Mouse (Mus musculus): ENCODE measurements at regions not wholly inside any gene's neighbourhood (a gene's known extent, or its start where the extent isn't known, plus 50 kb on each side); places are given as distances from the start of the nearest gene placed in this dataset.

DNA sequence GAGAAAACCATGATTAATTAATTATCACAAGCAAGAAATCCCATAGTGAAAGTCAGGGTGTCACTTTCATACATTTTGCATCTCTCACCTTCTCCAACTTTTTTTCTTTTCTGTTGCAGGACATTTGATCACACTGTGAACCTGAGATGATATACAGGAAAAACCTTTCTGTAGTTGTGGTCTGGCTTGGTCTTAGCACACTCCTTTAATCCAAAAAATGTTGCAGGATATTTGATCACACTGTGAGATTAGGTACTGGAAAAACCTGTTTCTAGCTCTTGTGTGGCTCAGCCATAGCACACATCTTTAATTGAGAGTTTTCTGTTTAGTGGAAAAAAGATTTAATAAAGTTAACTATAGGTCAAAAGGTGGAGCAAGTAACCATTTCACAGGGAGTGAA, 645.6 kb upstream of the Zfp804a start:
- Histone ChIP-seq H3K36me3 (ENCODE audit: insufficient read depth) (no peaks in the 10 kb centered on the region), H3K4me2 (ENCODE audit: low read depth) (no peak overlapping the region), H3K27me3 (ENCODE audit: insufficient read depth, low read length) (no peaks in the 10 kb centered on the region), H3K4me1 (ENCODE audit: insufficient read depth) (no peaks in the 10 kb centered on the region), H3K4me3 (ENCODE audit: low read depth, low read length) (no peak overlapping the region), H3K9ac (no peak overlapping the region), H3K9me3 (ENCODE audit: low read length) (no peaks in the 10 kb centered on the region), H3K27ac (ENCODE audit: low read depth, low read length) (no peak overlapping the region)
- ATAC-seq (no peak), DNase-seq (no peak)
- TF ChIP-seq CTCF (IDR thresholded peaks at IDR 0.05; ENCODE audit: low read depth): no peak

- WGBS: 49% methylated on average over 3 of the region's 3 CpGs
Measured at GRCm38 (mm10) chr2:81411751-81412150, 641.3 kb upstream of the Zfp804a start.

GRCm38 (mm10) chr2:81431411-81431810, 621.6 kb upstream of the Zfp804a start:
- no peak for DNase-seq
- ATAC-seq: no peak
- H3K4me2 ChIP-seq (ENCODE audit: low read depth): no peak overlapping the region
- H3K4me3 ChIP-seq (ENCODE audit: low read depth, low read length): no peak overlapping the region
- TF ChIP-seq CTCF (IDR thresholded peaks at IDR 0.05; ENCODE audit: low read depth): no peak
- H3K9me3 ChIP-seq (ENCODE audit: low read length): no peaks in the 10 kb centered on the region
- WGBS: 92% methylated on average over 4 of the region's 4 CpGs
- H3K27ac ChIP-seq (ENCODE audit: low read depth, low read length): no peak overlapping the region
- no peaks in the 10 kb centered on the region for H3K27me3 ChIP-seq (ENCODE audit: insufficient read depth, low read length)
- H3K9ac ChIP-seq: no peak overlapping the region
- no peaks in the 10 kb centered on the region for H3K4me1 ChIP-seq (ENCODE audit: insufficient read depth)
- no peaks in the 10 kb centered on the region for H3K36me3 ChIP-seq (ENCODE audit: insufficient read depth)

More at GRCm38 (mm10) chr2:81411751-81412150, 641.3 kb upstream of the Zfp804a start:
- Histone ChIP-seq H3K27ac (ENCODE audit: low read depth, low read length) (no peak overlapping the region), H3K4me1 (ENCODE audit: insufficient read depth) (no peaks in the 10 kb centered on the region), H3K4me3 (ENCODE audit: low read depth, low read length) (no peak overlapping the region), H3K27me3 (ENCODE audit: insufficient read depth, low read length) (no peaks in the 10 kb centered on the region), H3K9ac (no peak overlapping the region), H3K9me3 (ENCODE audit: low read length) (no peaks in the 10 kb centered on the region), H3K36me3 (ENCODE audit: insufficient read depth) (no peaks in the 10 kb centered on the region), H3K4me2 (ENCODE audit: low read depth) (no peak overlapping the region)
- DNase-seq (no peak), ATAC-seq (no peak)
- TF ChIP-seq CTCF (IDR thresholded peaks at IDR 0.05; ENCODE audit: low read depth): no peak

- Histone ChIP-seq H3K9me3 (ENCODE audit: low read length) (no peaks in the 10 kb centered on the region), H3K4me1 (ENCODE audit: insufficient read depth) (no peaks in the 10 kb centered on the region), H3K27ac (ENCODE audit: low read depth, low read length) (no peak overlapping the region), H3K36me3 (ENCODE audit: insufficient read depth) (no peaks in the 10 kb centered on the region), H3K4me3 (ENCODE audit: low read depth, low read length) (no peak overlapping the region), H3K4me2 (ENCODE audit: low read depth) (no peak overlapping the region), H3K27me3 (ENCODE audit: insufficient read depth, low read length) (no peaks in the 10 kb centered on the region), H3K9ac (no peak overlapping the region)
- no peak for TF ChIP-seq CTCF (IDR thresholded peaks at IDR 0.05; ENCODE audit: low read depth)
- no peak for DNase-seq
- peak; percentile 20; the same call in 1 of the 2 replicates for ATAC-seq
- 69% methylated on average over 11 of the region's 11 CpGs for WGBS
Measured at GRCm38 (mm10) chr2:81439082-81439481, 613.9 kb upstream of the Zfp804a start.

DNA sequence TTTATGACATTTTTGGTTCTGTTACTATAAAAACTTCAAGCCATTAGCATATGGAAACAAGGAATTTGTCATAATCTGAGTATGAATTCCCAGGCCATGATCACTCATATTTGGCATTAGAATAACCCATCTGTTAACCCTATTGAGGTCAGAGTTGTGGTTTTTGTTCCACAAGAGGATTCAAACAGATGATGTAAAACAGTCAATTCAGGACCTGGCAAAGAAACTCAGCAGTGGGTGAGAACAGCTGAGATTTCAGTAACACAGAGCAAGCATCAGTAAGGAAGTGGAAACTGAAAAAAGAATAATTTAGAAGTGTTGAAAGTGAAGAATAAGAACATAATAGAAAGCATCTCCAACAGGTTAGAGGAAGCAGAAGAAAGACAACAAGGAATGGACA, 612.1 kb upstream of the Zfp804a start:
- ATAC-seq (no peak), DNase-seq (no peak)
- H3K36me3 ChIP-seq (ENCODE audit: insufficient read depth): no peaks in the 10 kb centered on the region
- H3K27me3 ChIP-seq (ENCODE audit: insufficient read depth, low read length): no peaks in the 10 kb centered on the region
- no peak overlapping the region for H3K9ac ChIP-seq
- no peaks in the 10 kb centered on the region for H3K4me1 ChIP-seq (ENCODE audit: insufficient read depth)
- no peak overlapping the region for H3K27ac ChIP-seq (ENCODE audit: low read depth, low read length)
- H3K4me3 ChIP-seq (ENCODE audit: low read depth, low read length): no peak overlapping the region
- TF ChIP-seq CTCF (IDR thresholded peaks at IDR 0.05; ENCODE audit: low read depth): no peak
- no peak overlapping the region for H3K4me2 ChIP-seq (ENCODE audit: low read depth)
- H3K9me3 ChIP-seq (ENCODE audit: low read length): no peaks in the 10 kb centered on the region

DNA sequence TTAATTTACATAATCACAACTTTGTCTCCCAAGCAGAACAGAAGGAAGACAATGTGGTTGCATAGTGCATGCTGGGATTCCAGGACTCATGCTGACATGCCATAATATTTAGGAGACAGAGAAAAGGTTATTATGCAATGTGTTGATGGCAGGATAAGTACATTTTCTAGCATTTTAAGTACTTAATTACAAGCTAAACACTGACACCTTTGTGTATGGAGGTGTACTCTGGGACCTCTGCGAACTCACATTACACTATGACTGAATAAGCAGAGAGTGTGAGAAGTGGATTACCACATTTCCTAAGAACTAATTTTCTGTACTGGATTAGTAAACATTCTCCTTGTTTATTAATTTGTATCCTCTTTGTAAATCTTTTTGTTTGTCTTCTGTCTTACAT, 602.5 kb upstream of the Zfp804a start:
- no peak overlapping the region for H3K4me3 ChIP-seq (ENCODE audit: low read depth, low read length)
- H3K27me3 ChIP-seq (ENCODE audit: insufficient read depth, low read length): no peaks in the 10 kb centered on the region
- H3K27ac ChIP-seq (ENCODE audit: low read depth, low read length): no peak overlapping the region
- no peaks in the 10 kb centered on the region for H3K9me3 ChIP-seq (ENCODE audit: low read length)
- H3K4me1 ChIP-seq (ENCODE audit: insufficient read depth): no peaks in the 10 kb centered on the region
- ATAC-seq (peak; percentile 18; the same call in 1 of the 2 replicates), DNase-seq (no peak)
- H3K36me3 ChIP-seq (ENCODE audit: insufficient read depth): no peaks in the 10 kb centered on the region
- H3K4me2 ChIP-seq (ENCODE audit: low read depth): no peak overlapping the region
- no peak overlapping the region for H3K9ac ChIP-seq
- no peak for TF ChIP-seq CTCF (IDR thresholded peaks at IDR 0.05; ENCODE audit: low read depth)
- WGBS: 27% methylated on average over 1 of the region's 1 CpGs

DNA sequence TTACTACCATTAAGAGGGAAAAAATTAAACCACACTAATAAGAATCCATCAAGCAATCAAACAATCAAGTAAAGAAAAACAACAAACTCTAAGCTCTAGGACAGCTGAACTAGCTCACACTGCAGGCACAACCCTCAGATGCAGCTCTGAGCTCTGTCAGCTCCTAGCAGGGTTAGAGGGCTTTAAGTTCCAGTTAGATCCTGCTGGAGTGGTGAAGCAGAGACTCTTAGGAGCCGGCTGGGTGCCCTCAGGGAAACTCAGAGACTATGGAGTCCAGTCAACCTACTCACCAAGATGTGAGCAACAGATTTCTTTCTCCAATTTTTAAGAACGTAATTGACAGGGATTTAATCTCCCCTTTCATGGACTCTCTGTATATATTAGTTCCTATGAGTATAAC, 564.2 kb upstream of the Zfp804a start:
- no peak for DNase-seq
- Histone ChIP-seq H3K27me3 (ENCODE audit: insufficient read depth, low read length) (no peaks in the 10 kb centered on the region), H3K36me3 (ENCODE audit: insufficient read depth) (no peaks in the 10 kb centered on the region), H3K4me3 (ENCODE audit: low read depth, low read length) (no peak overlapping the region), H3K9me3 (ENCODE audit: low read length) (no peaks in the 10 kb centered on the region), H3K4me2 (ENCODE audit: low read depth) (no peak overlapping the region), H3K9ac (no peak overlapping the region), H3K4me1 (ENCODE audit: insufficient read depth) (no peaks in the 10 kb centered on the region), H3K27ac (ENCODE audit: low read depth, low read length) (no peak overlapping the region)
- TF ChIP-seq CTCF (IDR thresholded peaks at IDR 0.05; ENCODE audit: low read depth): no peak
- 55% methylated on average over 2 of the region's 2 CpGs for WGBS
- ATAC-seq: no peak

GRCm38 (mm10) chr2:81506985-81507384, 546.0 kb upstream of the Zfp804a start:
- no peak for TF ChIP-seq CTCF (IDR thresholded peaks at IDR 0.05; ENCODE audit: low read depth)
- no peak overlapping the region for H3K27ac ChIP-seq (ENCODE audit: low read depth, low read length)
- no peak overlapping the region for H3K4me3 ChIP-seq (ENCODE audit: low read depth, low read length)
- H3K9ac ChIP-seq: no peak overlapping the region
- DNase-seq (no peak), ATAC-seq (no peak)
- no peaks in the 10 kb centered on the region for H3K4me1 ChIP-seq (ENCODE audit: insufficient read depth)
- no peaks in the 10 kb centered on the region for H3K9me3 ChIP-seq (ENCODE audit: low read length)
- no peaks in the 10 kb centered on the region for H3K36me3 ChIP-seq (ENCODE audit: insufficient read depth)
- WGBS: 92% methylated on average over 1 of the region's 1 CpGs
- H3K27me3 ChIP-seq (ENCODE audit: insufficient read depth, low read length): no peaks in the 10 kb centered on the region
- H3K4me2 ChIP-seq (ENCODE audit: low read depth): no peak overlapping the region
